In genomic region chr12:116952452-116953205, GRCm38 (mm10) we compare ENCODE assay signal across 16 mouse cellular contexts.
DNase-seq lines count a peak whose midpoint lies in the region; ATAC-seq lines count a peak whose summit lies in the region.
"Had no signal": no experiment of that assay in that cellular context is flagged by ENCODE, and none has a peak within 500 bp of the region (broad histone marks: within the 10 kb centered on the region; RNA-seq: fewer than 3 reads in every experiment).

No protein-coding gene starts in this region.

- no peak overlapping the region for H3K4me2 ChIP-seq in midbrain, embryonic 12.5 days (replicated peaks)
- no peak overlapping the region for H3K4me2 ChIP-seq in midbrain, embryonic 11.5 days
- no peak overlapping the region for H3K4me2 ChIP-seq in forebrain, embryonic 14.5 days (ENCODE audit: low read length)
- H3K4me2 ChIP-seq in hindbrain, embryonic 15.5 days, result no peak overlapping the region
- no peak overlapping the region for H3K4me2 ChIP-seq in neural tube, embryonic 15.5 days
- H3K4me2 ChIP-seq: heart, embryonic 13.5 days; kidney, embryonic 15.5 days had no signal

- H3K9ac ChIP-seq in midbrain, embryonic 12.5 days (replicated peaks), result no peak overlapping the region
- H3K9ac ChIP-seq in midbrain, embryonic 11.5 days (ENCODE audit: low read length), result no peak overlapping the region
- no peak overlapping the region for H3K9ac ChIP-seq in forebrain, embryonic 14.5 days (ENCODE audit: low read length)
- H3K9ac ChIP-seq in hindbrain, embryonic 15.5 days, result no peak overlapping the region
- H3K9ac ChIP-seq in neural tube, embryonic 15.5 days (replicated peaks), result no peak overlapping the region
- H3K9ac ChIP-seq: heart, embryonic 13.5 days; kidney, embryonic 15.5 days had no signal

- H3K27me3 ChIP-seq in midbrain, embryonic 12.5 days, result no peaks in the 10 kb centered on the region
- no peaks in the 10 kb centered on the region for H3K27me3 ChIP-seq in midbrain, embryonic 11.5 days (ENCODE audit: control insufficient read depth, insufficient read depth, low read length)
- H3K27me3 ChIP-seq in forebrain, embryonic 14.5 days (replicated peaks; ENCODE audit: control insufficient read depth, insufficient read depth, low read length), result no peaks in the 10 kb centered on the region
- no peaks in the 10 kb centered on the region for H3K27me3 ChIP-seq in hindbrain, embryonic 15.5 days
- no peaks in the 10 kb centered on the region for H3K27me3 ChIP-seq in neural tube, embryonic 15.5 days (replicated peaks)
- H3K27me3 ChIP-seq: heart, embryonic 13.5 days; kidney, embryonic 15.5 days had no signal

- peak; percentile 74 for ATAC-seq in midbrain, embryonic 12.5 days (ENCODE audit: low FRiP score, low read depth)
- ATAC-seq in midbrain, embryonic 11.5 days (ENCODE audit: low FRiP score), result no peak
- ATAC-seq in forebrain, embryonic 14.5 days, result peak; percentile 60
- peak; percentile 57; the same call in 1 of the 2 replicates for ATAC-seq in hindbrain, embryonic 15.5 days (ENCODE audit: low FRiP score, low read depth)
- ATAC-seq in neural tube, embryonic 15.5 days (ENCODE audit: low FRiP score), result peak; percentile 51; the same call in 1 of the 2 replicates
- ATAC-seq: intestine, embryonic 16.5 days had no signal

- H3K27ac ChIP-seq in midbrain, embryonic 12.5 days (replicated peaks), result peak overlapping the region; percentile 43; the same call in 1 of the 2 replicates
- H3K27ac ChIP-seq in midbrain, embryonic 11.5 days (ENCODE audit: low read depth, low read length), result no peak overlapping the region
- H3K27ac ChIP-seq in forebrain, embryonic 14.5 days (ENCODE audit: low read depth, low read length), result no peak overlapping the region
- peak overlapping the region; percentile 9; the same call in 1 of the 2 replicates for H3K27ac ChIP-seq in hindbrain, embryonic 15.5 days (replicated peaks)
- H3K27ac ChIP-seq in neural tube, embryonic 15.5 days (replicated peaks), result 0 out of 2 replicates have a peak overlapping the region, but pooled peaks have one; percentile 14
- H3K27ac ChIP-seq: heart, embryonic 13.5 days; kidney, embryonic 15.5 days had no signal

- H3K4me3 ChIP-seq in midbrain, embryonic 12.5 days, result no peak overlapping the region
- no peak overlapping the region for H3K4me3 ChIP-seq in midbrain, embryonic 11.5 days (ENCODE audit: low read depth, low read length)
- H3K4me3 ChIP-seq in forebrain, embryonic 14.5 days (ENCODE audit: low read depth, low read length), result no peak overlapping the region
- H3K4me3 ChIP-seq in hindbrain, embryonic 15.5 days, result no peak overlapping the region
- H3K4me3 ChIP-seq in neural tube, embryonic 15.5 days (replicated peaks), result no peak overlapping the region
- H3K4me3 ChIP-seq: heart, embryonic 13.5 days; kidney, embryonic 15.5 days had no signal

- H3K9me3 ChIP-seq in midbrain, embryonic 12.5 days, result no peaks in the 10 kb centered on the region
- H3K9me3 ChIP-seq in midbrain, embryonic 11.5 days (ENCODE audit: control insufficient read depth, low read length), result no peaks in the 10 kb centered on the region
- no peaks in the 10 kb centered on the region for H3K9me3 ChIP-seq in forebrain, embryonic 14.5 days (replicated peaks; ENCODE audit: control insufficient read depth, low read length)
- no peaks in the 10 kb centered on the region for H3K9me3 ChIP-seq in hindbrain, embryonic 15.5 days
- no peaks in the 10 kb centered on the region for H3K9me3 ChIP-seq in neural tube, embryonic 15.5 days (replicated peaks)
- H3K9me3 ChIP-seq: heart, embryonic 13.5 days; kidney, embryonic 15.5 days had no signal

- 75% methylated on average over 13 of the region's 13 CpGs for WGBS in midbrain, embryonic 12.5 days
- 87% methylated on average over 13 of the region's 13 CpGs for WGBS in midbrain, embryonic 11.5 days
- 80% methylated on average over 13 of the region's 13 CpGs for WGBS in forebrain, embryonic 14.5 days
- 56% methylated on average over 13 of the region's 13 CpGs for WGBS in hindbrain, embryonic 15.5 days
- 75% methylated on average over 13 of the region's 13 CpGs for WGBS in neural tube, embryonic 15.5 days

- H3K4me1 ChIP-seq in midbrain, embryonic 12.5 days, result peaks cover 11% of the 10 kb centered on the region; the same call in 1 of the 2 replicates
- H3K4me1 ChIP-seq in midbrain, embryonic 11.5 days (ENCODE audit: control insufficient read depth, insufficient read depth, low read length), result no peaks in the 10 kb centered on the region
- no peaks in the 10 kb centered on the region for H3K4me1 ChIP-seq in forebrain, embryonic 14.5 days (ENCODE audit: control insufficient read depth, insufficient read depth, low read length)
- no peaks in the 10 kb centered on the region; the same call in 1 of the 2 replicates for H3K4me1 ChIP-seq in hindbrain, embryonic 15.5 days (replicated peaks)
- no peaks in the 10 kb centered on the region for H3K4me1 ChIP-seq in neural tube, embryonic 15.5 days
- H3K4me1 ChIP-seq: kidney, embryonic 15.5 days had no signal

- no peaks in the 10 kb centered on the region for H3K36me3 ChIP-seq in midbrain, embryonic 12.5 days
- no peaks in the 10 kb centered on the region for H3K36me3 ChIP-seq in midbrain, embryonic 11.5 days (ENCODE audit: control insufficient read depth, insufficient read depth, low read length)
- no peaks in the 10 kb centered on the region for H3K36me3 ChIP-seq in forebrain, embryonic 14.5 days (ENCODE audit: control insufficient read depth, insufficient read depth, low read length)
- no peaks in the 10 kb centered on the region for H3K36me3 ChIP-seq in hindbrain, embryonic 15.5 days
- no peaks in the 10 kb centered on the region for H3K36me3 ChIP-seq in neural tube, embryonic 15.5 days
- H3K36me3 ChIP-seq: G1E; heart, embryonic 13.5 days; kidney, embryonic 15.5 days had no signal

- DNase-seq in midbrain, embryonic 11.5 days (ENCODE audit: low spot score, missing footprints), result no peak
- peak; percentile 32 for DNase-seq in forebrain, embryonic 14.5 days (ENCODE audit: low spot score)
- no peak for DNase-seq in spleen, adult 18-20 months
- no peak for DNase-seq in layer of hippocampus, postnatal 36 days
- DNase-seq: cerebellum, postnatal 25 days; heart, postnatal 36 days; liver; lung, adult 18-20 months; lung, postnatal 36 days had no signal

Comparison
In these comparisons a context has a peak if more than half of its experiments do, and no peak if none do; other contexts are left out.
1. H3K27ac ChIP-seq: peak in midbrain, embryonic 12.5 days (single experiment), hindbrain, embryonic 15.5 days (single experiment) and neural tube, embryonic 15.5 days (single experiment); none in midbrain, embryonic 11.5 days (single experiment) and forebrain, embryonic 14.5 days (single experiment).